Mouse (Mus musculus) thymus, postnatal 14 days (tissue): ENCODE results near the gene Mrpl27.
"Not testable (repeated sequence)": the region's sequence is repeated elsewhere in the genome, so short reads cannot be mapped to it uniquely, and the experiment has no call there.

Experiments used
- DNase-seq: peaks from one replicate; pipeline ENCODE4 v3.0.0; 2021

Gene Mrpl27

DNA sequence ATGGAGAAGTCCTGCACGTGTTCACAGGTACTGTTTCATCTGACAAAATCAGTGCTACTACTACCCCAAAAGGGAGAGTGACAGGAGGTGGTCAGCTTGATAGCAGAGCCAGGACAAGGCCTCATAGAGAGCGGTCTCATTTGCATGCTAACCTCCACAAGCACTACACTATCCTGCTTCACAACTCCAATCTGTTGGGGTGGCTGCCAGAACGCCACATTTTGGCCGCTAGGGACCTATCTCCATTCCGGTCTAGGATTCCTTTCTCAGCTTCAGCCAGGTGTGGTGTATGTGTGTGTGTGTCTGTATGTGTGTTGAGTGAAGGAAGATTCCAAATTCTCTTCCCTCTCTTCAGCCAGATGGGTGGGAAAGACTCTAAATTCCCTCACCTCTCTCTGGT, 21.9 kb downstream of the Mrpl27 start:
- no peak for DNase-seq

DNA sequence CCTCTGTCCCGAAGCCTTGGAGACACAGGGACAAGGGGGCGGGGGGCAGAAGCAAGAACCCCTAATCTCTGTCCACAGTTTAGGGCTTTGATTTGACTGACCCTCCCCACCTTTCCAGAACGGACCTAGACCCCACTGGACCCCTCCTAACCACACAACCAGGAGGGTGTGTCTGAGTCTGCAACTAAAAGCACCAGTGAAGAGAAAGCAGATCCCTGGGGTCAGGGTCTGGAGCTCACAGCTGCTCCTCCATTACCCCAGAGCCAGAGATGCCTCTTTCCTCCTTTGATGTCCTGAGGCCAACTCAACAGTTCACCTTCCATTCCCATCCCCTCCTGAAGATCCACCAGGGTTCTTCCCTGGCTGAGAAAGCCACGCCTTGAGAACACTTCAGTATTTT, 22.7 kb downstream of the Mrpl27 start:
- no peak for DNase-seq

DNA sequence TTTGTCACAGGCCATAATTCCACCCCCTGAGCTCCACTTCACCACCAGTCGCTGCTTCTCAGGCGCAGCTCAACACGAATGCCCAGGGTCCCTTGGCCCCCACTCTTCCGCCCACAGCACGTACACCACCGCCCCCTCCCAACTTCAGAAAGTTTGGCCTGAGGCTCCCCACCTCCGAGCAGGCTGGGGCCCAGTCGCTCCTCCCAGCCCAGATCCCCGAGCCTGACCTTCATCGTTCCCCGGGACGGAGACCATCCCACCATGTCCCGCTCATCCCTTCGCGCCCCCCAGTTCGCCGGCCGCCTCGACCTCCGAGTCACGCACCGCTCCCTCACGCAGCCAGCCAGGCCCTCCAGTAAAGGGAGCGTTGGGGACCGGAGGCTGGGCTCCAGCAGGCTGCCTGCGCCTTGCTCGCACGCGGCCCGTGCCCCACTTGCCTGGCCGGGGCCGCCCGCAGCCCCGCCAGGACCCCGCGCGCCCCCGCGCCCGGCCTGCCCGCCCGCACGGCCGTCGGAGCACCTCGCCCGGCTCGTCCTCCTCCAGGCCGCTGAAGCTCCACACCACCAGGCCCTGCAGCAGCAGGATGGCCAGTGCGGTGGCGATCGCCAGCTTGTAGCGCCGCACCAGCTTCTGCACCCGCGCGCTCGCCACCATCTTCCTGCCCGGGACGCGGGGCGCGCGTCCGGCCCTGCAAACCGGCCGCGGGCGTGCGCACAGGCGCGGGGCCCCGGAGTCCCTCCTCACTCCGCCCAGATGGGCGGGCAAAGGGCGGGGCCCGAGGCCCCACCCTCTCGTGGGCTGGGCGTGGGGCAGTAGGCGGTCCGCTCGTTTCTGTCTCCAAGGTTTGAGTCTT, 23.4 kb downstream of the Mrpl27 start, which contains the start of gene Xylt2:
Xylt2 (minus strand) TSS at position 762 of the 853 bp plus-strand sequence.
- DNase-seq, result peak; percentile 96

GRCm38 (mm10) chr11:94677607-94678145, 24.1 kb downstream of the Mrpl27 start:
- no peak for DNase-seq

- DNase-seq, result no peak
These were observed 27.1 kb downstream of the Mrpl27 start for GRCm38 (mm10) chr11:94680639-94681038.

GRCm38 (mm10) chr11:94681640-94682039, 28.1 kb downstream of the Mrpl27 start:
- no peak for DNase-seq

DNA sequence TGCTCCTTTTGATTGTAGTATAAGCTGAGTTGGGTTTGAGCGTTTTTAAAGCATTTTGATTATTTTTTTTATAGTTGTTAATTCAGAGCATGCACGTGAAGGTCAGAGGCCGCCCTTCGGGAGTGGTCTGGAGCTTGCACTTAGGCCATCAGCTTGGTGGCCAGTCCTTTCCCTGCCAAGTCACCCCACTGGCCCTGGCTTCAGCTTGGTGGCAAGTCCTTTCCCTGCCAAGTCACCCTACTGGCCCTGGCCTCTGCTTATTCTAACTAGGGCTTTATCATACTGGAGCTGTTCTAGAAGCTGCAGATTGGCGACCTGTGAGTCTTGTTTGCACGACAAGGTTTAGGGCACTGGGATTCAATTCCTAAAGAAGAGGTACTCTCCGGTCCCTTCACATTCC, 28.9 kb downstream of the Mrpl27 start:
- DNase-seq, result no peak

DNA sequence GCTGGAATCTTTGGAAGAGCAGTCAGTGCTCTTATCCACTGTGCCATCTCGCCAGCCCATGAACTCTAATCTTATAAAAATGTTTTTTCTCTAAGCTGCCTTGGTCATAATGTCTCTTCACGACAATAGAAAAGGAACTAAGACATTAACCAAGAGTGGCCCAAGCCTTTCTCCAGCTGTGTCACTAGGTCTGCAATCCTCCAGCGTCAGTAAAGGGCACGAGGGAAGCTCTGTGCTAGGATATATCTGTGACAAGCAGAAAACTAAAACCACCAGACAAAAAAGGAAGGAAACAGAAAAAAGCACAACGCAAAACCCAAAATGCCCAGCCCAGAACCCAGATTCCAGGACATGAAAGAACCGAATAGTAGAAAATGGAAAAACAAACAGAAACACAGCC, 33.6 kb downstream of the Mrpl27 start:
- no peak for DNase-seq

DNA sequence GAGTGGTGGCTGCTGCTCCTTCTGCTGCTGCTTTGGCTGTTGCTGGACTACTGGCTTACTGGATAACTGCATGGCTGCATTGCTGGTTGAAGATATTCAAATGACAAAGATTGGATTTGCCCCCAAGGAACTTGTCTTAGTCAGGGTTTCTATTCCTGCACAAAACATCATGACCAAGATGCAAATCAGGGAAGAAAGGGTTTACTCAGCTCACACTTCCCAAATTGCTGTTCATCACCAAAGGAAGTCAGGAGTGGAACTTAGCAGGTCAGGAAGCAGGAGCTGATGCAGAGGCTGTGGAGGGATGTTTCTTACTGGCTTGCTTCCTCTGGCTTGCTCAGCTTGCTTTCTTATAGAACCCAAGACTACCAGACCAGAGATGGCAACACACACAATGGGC, 38.9 kb downstream of the Mrpl27 start:
- DNase-seq, result not testable (repeated sequence)

GRCm38 (mm10) chr11:94695508-94695907, 41.9 kb downstream of the Mrpl27 start:
- DNase-seq, result no peak

- DNase-seq, result peak; percentile 39
These were observed 43.6 kb downstream of the Mrpl27 start for GRCm38 (mm10) chr11:94697140-94697539.

DNA sequence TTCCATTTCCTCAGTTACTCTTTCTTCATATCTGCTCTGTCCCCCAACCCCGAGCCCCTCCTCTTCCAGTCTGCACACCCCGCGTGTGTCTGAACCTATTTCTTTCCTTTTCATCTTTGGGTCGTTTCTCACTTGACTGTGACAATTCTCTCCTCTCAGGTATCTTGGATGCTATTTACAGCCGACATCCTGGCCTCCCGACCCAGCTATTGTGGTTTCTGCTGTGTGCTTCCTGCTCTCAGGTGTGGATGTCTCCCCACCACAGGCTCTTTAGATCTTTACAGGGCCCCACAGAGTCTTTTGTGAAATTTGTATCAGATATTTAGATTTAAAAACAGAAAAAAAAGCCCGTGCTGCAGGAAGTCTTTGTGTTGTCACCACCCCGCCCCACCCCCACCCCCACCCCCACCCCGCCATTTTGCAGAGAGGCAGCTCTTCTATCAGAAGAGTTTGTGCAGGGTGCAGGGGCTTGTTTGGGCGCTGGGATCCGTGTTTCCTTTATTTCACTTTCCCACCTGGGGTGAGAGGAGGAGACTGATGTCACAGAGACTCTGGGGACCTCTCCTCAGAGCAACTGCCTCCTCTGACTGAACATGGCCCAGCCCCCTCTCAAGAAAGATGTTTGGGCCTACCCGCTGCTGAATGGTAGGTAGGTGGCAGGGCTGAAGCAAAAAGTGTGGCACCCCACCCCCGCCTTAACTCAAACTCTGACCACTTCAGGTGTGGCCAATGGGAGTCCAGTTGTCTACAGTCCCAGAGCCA, 44.3 kb downstream of the Mrpl27 start:
- DNase-seq, result peak; percentile 77

- no peak for DNase-seq
These were observed 45.8 kb downstream of the Mrpl27 start for GRCm38 (mm10) chr11:94699399-94699798.

DNA sequence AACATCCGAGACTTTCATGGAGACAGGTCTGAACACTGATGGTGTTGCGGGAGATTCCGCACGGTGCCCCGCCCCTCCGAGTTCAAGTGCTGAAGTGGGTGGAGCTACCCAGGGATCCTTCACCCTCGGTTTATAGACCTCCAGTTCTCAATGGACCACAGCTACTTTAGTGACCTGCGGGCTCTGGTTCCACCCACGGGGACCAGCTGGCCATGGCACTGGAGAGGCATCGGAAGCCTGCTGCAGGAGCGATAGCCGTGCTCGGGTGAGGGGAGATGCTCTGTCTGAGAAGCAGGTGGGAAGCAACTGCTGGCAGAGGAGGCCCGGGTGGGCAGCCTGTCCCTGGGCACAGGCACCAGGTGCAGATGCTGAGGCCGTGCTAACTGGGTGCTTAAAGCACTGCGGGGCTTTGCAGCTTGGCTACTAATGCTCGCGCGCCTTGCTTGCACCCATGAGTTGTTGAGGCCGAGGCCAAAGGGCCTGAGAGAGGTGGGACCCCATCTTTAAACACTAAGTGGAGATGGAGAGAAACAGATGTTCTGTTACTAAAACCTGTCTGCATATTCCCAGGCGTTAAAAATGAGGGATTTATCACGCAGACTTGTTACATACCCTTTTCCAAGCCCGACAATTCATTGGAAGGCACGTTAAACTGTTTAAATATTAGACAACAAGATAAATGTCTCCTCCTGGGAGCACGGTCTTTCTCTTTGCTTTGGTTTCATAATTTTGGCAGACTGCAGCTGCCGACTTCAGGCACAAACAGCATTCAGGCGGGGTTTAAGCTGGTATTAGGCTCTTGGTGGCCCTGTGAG, 48.0 kb downstream of the Mrpl27 start:
- DNase-seq, result peak; percentile 27

- DNase-seq, result no peak
These were observed 48.6 kb downstream of the Mrpl27 start for GRCm38 (mm10) chr11:94702216-94702610.

- DNase-seq, result peak; percentile 55
These were observed 50.5 kb downstream of the Mrpl27 start for GRCm38 (mm10) chr11:94704020-94704419.

GRCm38 (mm10) chr11:94704472-94704871, 50.9 kb downstream of the Mrpl27 start, which contains the start of gene Gm11541:
TSS of gene Gm11541 (minus strand) at chr11:94704499.
- no peak for DNase-seq
